Comparison of ENCODE assay signal across 8 mouse cellular contexts in genomic region chr10:67095798-67096620, GRCm38 (mm10). TPM values are rescaled to one million over a fixed set of nuclear protein-coding genes. Genes with fewer than 3 reads are reported as not detected.
DNase-seq lines count a peak whose midpoint lies in the region; ATAC-seq and TF ChIP-seq lines count a peak whose summit lies in the region.

TSS of gene Jmjd1c (plus strand) at chr10:67096125.

- WGBS in limb, embryonic 14.5 days: under 1% methylated on average over 59 of the region's 73 CpGs
- under 1% methylated on average over 70 of the region's 73 CpGs for WGBS in midbrain, embryonic 16.5 days

- H3K27ac ChIP-seq in bone marrow macrophage, adult 2 months (ENCODE audit: insufficient read depth, low read depth, low read length): peak within 1 kb of the TSS; percentile 89
- H3K27ac ChIP-seq in embryonic fibroblast, embryonic 13.5 days (ENCODE audit: insufficient read depth, low read length): peak within 1 kb of the TSS; percentile 87
- H3K27ac ChIP-seq in limb, embryonic 14.5 days (replicated peaks; ENCODE audit: low read depth, low read length): peak within 1 kb of the TSS; percentile 98
- H3K27ac ChIP-seq in midbrain, embryonic 16.5 days (ENCODE audit: low read length): peak within 1 kb of the TSS; percentile 99

- H3K27me3 ChIP-seq in limb, embryonic 14.5 days (ENCODE audit: control insufficient read depth, insufficient read depth, low read length): no peaks in the 10 kb centered on the region
- no peaks in the 10 kb centered on the region for H3K27me3 ChIP-seq in midbrain, embryonic 16.5 days (ENCODE audit: control insufficient read depth, insufficient read depth, low read depth, low read length)

- peaks cover 25% of the 10 kb centered on the region for H3K4me1 ChIP-seq in bone marrow macrophage, adult 2 months (ENCODE audit: control insufficient read depth, insufficient read depth, low read length)
- peaks cover 3% of the 10 kb centered on the region; the same call in 1 of the 2 replicates for H3K4me1 ChIP-seq in embryonic fibroblast, embryonic 13.5 days (ENCODE audit: control insufficient read depth, insufficient read depth, low read length)
- H3K4me1 ChIP-seq in limb, embryonic 14.5 days (ENCODE audit: control insufficient read depth, insufficient read depth, low read length): peaks cover 16% of the 10 kb centered on the region
- H3K4me1 ChIP-seq in midbrain, embryonic 16.5 days (ENCODE audit: control insufficient read depth, insufficient read depth, low read length): peaks cover 36% of the 10 kb centered on the region

- DNase-seq in CD4-positive, CD25-positive, alpha-beta regulatory T cell, adult 2 months (ENCODE audit: low read depth, low spot score): peak; percentile 85
- peak; percentile 66 for DNase-seq in heart, adult 8-10 months (ENCODE audit: low spot score)
- DNase-seq in kidney, adult 8-10 months: peak; percentile 58 to 71
- peak; percentile 58 for DNase-seq in limb, embryonic 14.5 days (ENCODE audit: low spot score)
- DNase-seq in spleen, postnatal 4 days (ENCODE audit: low spot score in 2 of 2): peak; percentile 61 to 84

- peak within 1 kb of the TSS; percentile 72 for H3K4me2 ChIP-seq in limb, embryonic 14.5 days (replicated peaks; ENCODE audit: low read depth, low read length, severe bottlenecking)
- peak within 1 kb of the TSS; percentile 96 for H3K4me2 ChIP-seq in midbrain, embryonic 16.5 days (ENCODE audit: low read length)

- H3K36me3 ChIP-seq in limb, embryonic 14.5 days (ENCODE audit: control insufficient read depth, insufficient read depth, low read length): no peaks in the 10 kb centered on the region
- H3K36me3 ChIP-seq in midbrain, embryonic 16.5 days (ENCODE audit: control insufficient read depth, insufficient read depth, low read length): no peaks in the 10 kb centered on the region

- H3K9me3 ChIP-seq in limb, embryonic 14.5 days (ENCODE audit: control insufficient read depth, low read length): no peaks in the 10 kb centered on the region
- H3K9me3 ChIP-seq in midbrain, embryonic 16.5 days (replicated peaks; ENCODE audit: control insufficient read depth, low read length, poor library complexity, severe bottlenecking): no peaks in the 10 kb centered on the region

- TF ChIP-seq POLR2A in bone marrow macrophage, adult 2 months (IDR thresholded peaks at IDR 0.05; ENCODE audit: borderline replicate concordance, low read depth, low read length): no peak
- peak; percentile 39 for TF ChIP-seq POLR2A in embryonic fibroblast, embryonic 13.5 days (IDR thresholded peaks at IDR 0.05; ENCODE audit: low read depth, low read length)
- peak; percentile 48; the same call in 1 of the 2 replicates for TF ChIP-seq POLR2A in limb, embryonic 14.5 days (IDR thresholded peaks at IDR 0.05; ENCODE audit: borderline replicate concordance, extremely low read depth, insufficient read depth, insufficient read length)

- no peak for TF ChIP-seq CTCF in bone marrow macrophage, adult 2 months (IDR thresholded peaks at IDR 0.05; ENCODE audit: low read depth, low read length)
- TF ChIP-seq CTCF in embryonic fibroblast, embryonic 13.5 days (IDR thresholded peaks at IDR 0.05; ENCODE audit: borderline replicate concordance, insufficient read depth, low read length): no peak

- H3K9ac ChIP-seq in limb, embryonic 14.5 days (ENCODE audit: low read depth, low read length, severe bottlenecking): peak within 1 kb of the TSS; percentile 99
- H3K9ac ChIP-seq in midbrain, embryonic 16.5 days (ENCODE audit: low read depth, low read length): peak within 1 kb of the TSS; percentile 98

- peak within 1 kb of the TSS; percentile 81 for H3K4me3 ChIP-seq in bone marrow macrophage, adult 2 months (ENCODE audit: insufficient read depth, low read length)
- H3K4me3 ChIP-seq in embryonic fibroblast, embryonic 13.5 days (ENCODE audit: insufficient read depth, low read length): peak within 1 kb of the TSS; percentile 98
- H3K4me3 ChIP-seq in limb, embryonic 14.5 days (replicated peaks; ENCODE audit: low read length): peak within 1 kb of the TSS; percentile 95
- peak within 1 kb of the TSS; percentile 92 for H3K4me3 ChIP-seq in midbrain, embryonic 16.5 days (ENCODE audit: low read depth, low read length)

- peak; percentile 87 for ATAC-seq in limb, embryonic 14.5 days (ENCODE audit: low FRiP score, low read depth)
- ATAC-seq in midbrain, embryonic 16.5 days: peak; percentile 92

RNA-seq across cellular contexts. Expression of gene Jmjd1c, which starts in this region (rescaled TPM):
- polyA plus RNA-seq in bone marrow macrophage, adult 2 months (2012; ENCODE audit: insufficient read depth, insufficient read length, missing spikeins): 66.2 and 69.2 TPM in 2 replicates
- polyA plus RNA-seq in embryonic fibroblast, embryonic 13.5 days (2011; ENCODE audit: insufficient read length, low read depth, missing spikeins): 34.1 and 40.2 TPM in 2 replicates
- 10 to 100 TPM; 35.9 to 38.7 (median 37.9) TPM for total RNA-seq in heart, adult 8-10 months (2022)
- 29.1 and 34.5 TPM in 2 replicates for polyA plus RNA-seq in limb, embryonic 14.5 days (2012; rRNA removed)
- polyA plus RNA-seq in limb, embryonic 14.5 days (2014; fragmentation: Nextera tagmentation; extraction: Ambion mirVana): 52.2 and 55.8 TPM in 2 replicates
- 41.7 and 42.3 TPM in 2 replicates for polyA plus RNA-seq in midbrain, embryonic 16.5 days (2015; fragmentation: Nextera tagmentation; extraction: Ambion mirVana)

Comparison
In these comparisons a context has a peak if more than half of its experiments do, and no peak if none do; other contexts are left out.
1. Peak in every context shown above with its lines: DNase-seq, ATAC-seq, H3K4me3 ChIP-seq and H3K27ac ChIP-seq.